In the genomic region with DNA sequence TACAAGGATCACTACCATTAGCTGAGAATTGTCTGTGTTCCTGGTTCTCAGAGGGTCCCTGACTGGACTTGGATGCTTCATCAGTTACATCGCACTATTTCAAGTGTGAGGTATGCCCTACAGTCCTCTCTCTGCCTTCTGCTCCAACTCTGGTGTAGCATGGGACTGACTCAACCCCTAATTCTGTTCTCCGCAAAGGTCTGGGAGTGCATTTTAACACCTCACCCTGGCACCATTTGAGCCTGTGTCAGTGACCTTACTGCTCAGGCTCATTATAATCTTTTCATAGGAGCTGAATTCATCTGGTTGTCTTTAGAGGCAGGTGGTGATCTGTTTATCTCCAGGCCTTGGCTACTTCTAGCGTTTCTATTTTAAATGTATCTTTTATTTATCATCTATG, we compare ENCODE assay signal across 21 mouse cellular contexts.
DNase-seq lines count a peak whose midpoint lies in the region; ATAC-seq and TF ChIP-seq lines count a peak whose summit lies in the region.
"Had no signal": no experiment of that assay in that cellular context is flagged by ENCODE, and none has a peak within 500 bp of the region (broad histone marks: within the 10 kb centered on the region; RNA-seq: fewer than 3 reads in every experiment).

No protein-coding gene starts in this region.

- H3K27ac ChIP-seq in heart, embryonic 14.5 days (replicated peaks in 1 of 2; ENCODE audit: control insufficient read depth in 1 of 2, insufficient read depth in 1 of 2, low read depth in 2 of 2, low read length in 2 of 2), result peak overlapping the region; percentile 52 to 62; a peak in 1 of 4 replicates
- 0 out of 2 replicates have a peak overlapping the region, but pooled peaks have one; percentile 13 for H3K27ac ChIP-seq in lung, embryonic 15.5 days
- no peak overlapping the region for H3K27ac ChIP-seq in lung, postnatal 0 days (ENCODE audit: low read length)
- H3K27ac ChIP-seq: embryonic facial prominence, embryonic 13.5 days; forebrain, embryonic 12.5 days; hindbrain, embryonic 10.5 days; hindbrain, embryonic 14.5 days; intestine, embryonic 15.5 days had no signal

- no peak overlapping the region for H3ac ChIP-seq in myocyte (ENCODE audit: control insufficient read depth, insufficient read length)

- 32% methylated on average over 3 of the region's 3 CpGs for WGBS in heart, embryonic 14.5 days
- WGBS in lung, embryonic 15.5 days, result 88% methylated on average over 3 of the region's 3 CpGs
- WGBS in lung, postnatal 0 days, result 80% methylated on average over 3 of the region's 3 CpGs

- no peak for ATAC-seq in heart, embryonic 14.5 days (ENCODE audit: insufficient number of reproducible peaks, insufficient read depth, low FRiP score, low read depth)
- ATAC-seq in lung, embryonic 15.5 days (ENCODE audit: borderline replicate concordance, extremely low read depth, low FRiP score, low TSS enrichment), result no peak
- no peak for ATAC-seq in lung, postnatal 0 days
- ATAC-seq: activated CD4-positive, CD25-positive, alpha-beta regulatory T cell, adult 4 months; forebrain, embryonic 16.5 days; intestine, embryonic 15.5 days; Patski had no signal

- peaks cover 9 to 35% of the 10 kb centered on the region in 2 experiments for H3K4me1 ChIP-seq in heart, embryonic 14.5 days (ENCODE audit: control insufficient read depth in 2 of 2, insufficient read depth in 2 of 2, low read length in 2 of 2)
- H3K4me1 ChIP-seq in lung, embryonic 15.5 days, result peaks cover 30% of the 10 kb centered on the region
- H3K4me1 ChIP-seq in lung, postnatal 0 days (ENCODE audit: insufficient read depth, low read depth, low read length), result peaks cover 4% of the 10 kb centered on the region; the same call in 1 of the 2 replicates

- no peaks in the 10 kb centered on the region for H3K79me2 ChIP-seq in myocyte (ENCODE audit: control insufficient read depth, insufficient read depth)

- H3K9me3 ChIP-seq in heart, embryonic 14.5 days (ENCODE audit: control insufficient read depth, low read length), result no peaks in the 10 kb centered on the region
- no peaks in the 10 kb centered on the region for H3K9me3 ChIP-seq in lung, embryonic 15.5 days
- no peaks in the 10 kb centered on the region for H3K9me3 ChIP-seq in lung, postnatal 0 days (ENCODE audit: low read length)
- H3K9me3 ChIP-seq: embryonic facial prominence, embryonic 13.5 days; forebrain, embryonic 12.5 days; hindbrain, embryonic 10.5 days; intestine, embryonic 15.5 days had no signal

- no peak for TF ChIP-seq EP300 in lung, postnatal 0 days (IDR thresholded peaks at IDR 0.05)

- H3K4me3 ChIP-seq in heart, embryonic 14.5 days (ENCODE audit: control insufficient read depth in 1 of 2, insufficient read depth in 1 of 2, low read depth in 1 of 2, low read length in 2 of 2), result no peak overlapping the region
- no peak overlapping the region for H3K4me3 ChIP-seq in lung, embryonic 15.5 days
- no peak overlapping the region for H3K4me3 ChIP-seq in lung, postnatal 0 days (ENCODE audit: low read depth, low read length)
- H3K4me3 ChIP-seq in myocyte, result no peak overlapping the region
- H3K4me3 ChIP-seq: embryonic facial prominence, embryonic 13.5 days; forebrain, embryonic 12.5 days; hindbrain, embryonic 10.5 days; intestine, embryonic 15.5 days had no signal

- H3K4me2 ChIP-seq in heart, embryonic 14.5 days (ENCODE audit: low read length), result no peak overlapping the region
- H3K4me2 ChIP-seq in lung, embryonic 15.5 days, result no peak overlapping the region
- H3K4me2 ChIP-seq in lung, postnatal 0 days (replicated peaks; ENCODE audit: low read depth, low read length), result no peak overlapping the region
- peak overlapping the region; percentile 25 for H3K4me2 ChIP-seq in myocyte (ENCODE audit: low read depth)
- H3K4me2 ChIP-seq: embryonic facial prominence, embryonic 13.5 days; forebrain, embryonic 12.5 days; hindbrain, embryonic 14.5 days; intestine, embryonic 15.5 days had no signal

- no peaks in the 10 kb centered on the region for H3K27me3 ChIP-seq in heart, embryonic 14.5 days (ENCODE audit: control insufficient read depth, insufficient read depth, low read length)
- H3K27me3 ChIP-seq in lung, embryonic 15.5 days, result no peaks in the 10 kb centered on the region
- no peaks in the 10 kb centered on the region for H3K27me3 ChIP-seq in lung, postnatal 0 days (replicated peaks; ENCODE audit: insufficient read depth, low read length)
- H3K27me3 ChIP-seq in myocyte (ENCODE audit: control insufficient read depth, insufficient read depth, insufficient read length), result no peaks in the 10 kb centered on the region
- H3K27me3 ChIP-seq: embryonic facial prominence, embryonic 13.5 days; intestine, embryonic 15.5 days; Patski had no signal

- no peaks in the 10 kb centered on the region for H3K36me3 ChIP-seq in heart, embryonic 14.5 days (ENCODE audit: control insufficient read depth, insufficient read depth, low read length)
- no peaks in the 10 kb centered on the region for H3K36me3 ChIP-seq in lung, embryonic 15.5 days
- H3K36me3 ChIP-seq in lung, postnatal 0 days (ENCODE audit: insufficient read depth, low read length), result no peaks in the 10 kb centered on the region
- H3K36me3 ChIP-seq in myocyte (ENCODE audit: control insufficient read depth, insufficient read depth), result no peaks in the 10 kb centered on the region
- H3K36me3 ChIP-seq: embryonic facial prominence, embryonic 13.5 days; forebrain, embryonic 12.5 days; hindbrain, embryonic 10.5 days; intestine, embryonic 15.5 days had no signal

- H3K9ac ChIP-seq in heart, embryonic 14.5 days (ENCODE audit: low read length), result no peak overlapping the region
- H3K9ac ChIP-seq in lung, embryonic 15.5 days, result no peak overlapping the region
- H3K9ac ChIP-seq in lung, postnatal 0 days (replicated peaks; ENCODE audit: low read depth), result no peak overlapping the region
- H3K9ac ChIP-seq: embryonic facial prominence, embryonic 13.5 days; forebrain, embryonic 12.5 days; hindbrain, embryonic 14.5 days; intestine, embryonic 15.5 days had no signal

- intact Hi-C loops in heart, postnatal 25 days (cut with DNase I), result no loop called here

- peak; percentile 92 for DNase-seq in heart, adult 11 months
- no peak for DNase-seq in heart, postnatal 25 days (ENCODE audit: low spot score)
- no peak for DNase-seq in heart, adult 8-10 months (ENCODE audit: low spot score)
- DNase-seq in lung, postnatal 0 days (ENCODE audit: low spot score), result no peak
- DNase-seq: adrenal gland, postnatal 14 days; cerebellum, adult 11-12 months; cerebellum, adult 9-10 months; cerebellum, postnatal 25 days; gastrocnemius, postnatal 14 days; kidney, adult 18-20 months had no signal

- TF ChIP-seq POLR2A in myocyte (IDR thresholded peaks at IDR 0.05; ENCODE audit: insufficient read length, low read depth), result no peak

- TF ChIP-seq CTCF in lung, postnatal 0 days (IDR thresholded peaks at IDR 0.05), result no peak

TF ChIP-seq in myocyte, 11 proteins besides CTCF, POLR2A, EP300 and RAD21:
- TF ChIP-seq TCF12 (IDR thresholded peaks at IDR 0.05; ENCODE audit: insufficient read depth, poor library complexity, severe bottlenecking), result peak; percentile 2
- peak in 1 of 3 experiments; percentile 30 for TF ChIP-seq MYOD1 (IDR thresholded peaks at IDR 0.05; ENCODE audit: control insufficient read depth in 1 of 3, insufficient read length in 2 of 3, low read depth in 2 of 3)
- TF ChIP-seq E2F4 (IDR thresholded peaks at IDR 0.05; ENCODE audit: insufficient read depth), result no peak
TF ChIP-seq in myocyte: peak in this region for 2.
